Mouse (Mus musculus) CD4-positive, CD25-positive, alpha-beta regulatory T cell, adult 2 months (primary cell): ENCODE data around the gene Bcl10.
A peak's percentile ranks its signal among the peaks of the same experiment; 100 is the strongest.
"Not testable (repeated sequence)": the region's sequence is repeated elsewhere in the genome, so short reads cannot be mapped to it uniquely, and the experiment has no call there.

Source experiments
- DNase-seq: peaks from one replicate; pipeline ENCODE4 v3.0.0-alpha.2; 2012; ENCODE audit warnings: low read depth, low spot score

Gene Bcl10

GRCm38 (mm10) chr3:145913942-145914341 is 8.7 kb upstream of the Bcl10 start:
- not testable (repeated sequence) for DNase-seq

- DNase-seq: peak; percentile 30
These were observed 6.2 kb upstream of the Bcl10 start for GRCm38 (mm10) chr3:145916374-145916773.

GRCm38 (mm10) chr3:145916826-145917225 is 5.8 kb upstream of the Bcl10 start:
- peak; percentile 56 for DNase-seq

- DNase-seq: no peak
These were observed 367 bp downstream of the Bcl10 start for GRCm38 (mm10) chr3:145922971-145923370.

- peak; percentile 100 for DNase-seq
These were observed 1.4 kb downstream of the Bcl10 start for GRCm38 (mm10) chr3:145923874-145924577.

GRCm38 (mm10) chr3:145924649-145925337 is 2.2 kb downstream of the Bcl10 start:
- peak; percentile 85 for DNase-seq

GRCm38 (mm10) chr3:145925506-145925905 is 2.9 kb downstream of the Bcl10 start:
- peak; percentile 58 for DNase-seq

GRCm38 (mm10) chr3:145929525-145930400 is 7.2 kb downstream of the Bcl10 start:
- DNase-seq: no peak

- DNase-seq: peak; percentile 37
These were observed 11.2 kb downstream of the Bcl10 start for GRCm38 (mm10) chr3:145933845-145934244.

GRCm38 (mm10) chr3:145937505-145938404 is 15.2 kb downstream of the Bcl10 start, which contains the start of gene 2410004B18Rik:
Gene 2410004B18Rik (plus strand): TSS chr3:145938014.
- peak; percentile 96 for DNase-seq

GRCm38 (mm10) chr3:145938405-145939349 is 16.1 kb downstream of the Bcl10 start:
- DNase-seq: no peak

GRCm38 (mm10) chr3:145939402-145939801 is 16.8 kb downstream of the Bcl10 start:
- no peak for DNase-seq

- DNase-seq: no peak
These were observed 17.4 kb downstream of the Bcl10 start for GRCm38 (mm10) chr3:145939971-145940370.

GRCm38 (mm10) chr3:145941971-145942370 is 19.4 kb downstream of the Bcl10 start:
- DNase-seq: peak; percentile 91

GRCm38 (mm10) chr3:145944348-145944747 is 21.7 kb downstream of the Bcl10 start:
- no peak for DNase-seq

GRCm38 (mm10) chr3:145945904-145946303 is 23.3 kb downstream of the Bcl10 start:
- DNase-seq: no peak

GRCm38 (mm10) chr3:145946654-145947053 is 24.1 kb downstream of the Bcl10 start:
- DNase-seq: no peak

- no peak for DNase-seq
These were observed 25.1 kb downstream of the Bcl10 start for GRCm38 (mm10) chr3:145947539-145948204.
